Mouse (Mus musculus) kidney, postnatal 0 days (tissue): Measurements from ENCODE around the gene 6330409D20Rik. TPM values are rescaled to one million over a fixed set of nuclear protein-coding genes. Genes with fewer than 3 reads are reported as not detected.

ENCODE experiments used
- ATAC-seq: fragments of 200-750 bp; cut with Nextera tagmentation; replicated peaks from 2 replicates; pipeline ENCODE4 v1.8.0; 2017; ENCODE audit warnings: low read depth, moderate number of reproducible peaks, moderate TSS enrichment, moderate library complexity; ENCODE audit not compliant: low FRiP score
- DNase-seq: peaks from one replicate; pipeline ENCODE4 v3.0.0-alpha.2; 2016; ENCODE audit warnings: low spot score
- H3K27ac ChIP-seq: fragments of 300-500 bp; sonication (generic); 2 replicates; pipeline ENCODE4 v1.5.1; 2014; ENCODE audit warnings: mild to moderate bottlenecking
- H3K27me3 ChIP-seq: fragments of 300-500 bp; sonication (generic); 2 replicates; pipeline ENCODE4 v1.6.1; 2014; ENCODE audit warnings: low read length, mixed read lengths; ENCODE audit not compliant: insufficient read depth
- H3K36me3 ChIP-seq: fragments of 300-500 bp; sonication (generic); 2 replicates; pipeline ENCODE4 v1.6.1; 2014; ENCODE audit warnings: low read length, mixed read lengths; ENCODE audit not compliant: insufficient read depth
- H3K4me1 ChIP-seq: fragments of 300-500 bp; sonication (generic); replicated peaks from 2 replicates; pipeline ENCODE4 v1.6.1; 2014; ENCODE audit warnings: antibody characterized with exemption, low read length, mixed read lengths; ENCODE audit not compliant: insufficient read depth
- H3K4me2 ChIP-seq: fragments of 300-500 bp; sonication (generic); 2 replicates; pipeline ENCODE4 v1.6.1; 2014; ENCODE audit warnings: mild to moderate bottlenecking, low read length, moderate library complexity, mixed read lengths
- H3K4me3 ChIP-seq: fragments of 300-500 bp; sonication (generic); replicated peaks from 2 replicates; pipeline ENCODE4 v1.5.1; 2014; ENCODE audit warnings: low read depth, low read length
- H3K9ac ChIP-seq: fragments of 300-500 bp; sonication (generic); 2 replicates; pipeline ENCODE4 v1.6.1; 2014; ENCODE audit warnings: low read depth, low read length
- H3K9me3 ChIP-seq: fragments of 300-500 bp; sonication (generic); replicated peaks from 2 replicates; pipeline ENCODE4 v1.6.1; 2016; ENCODE audit warnings: low read length, inconsistent platforms, mixed read lengths
- CTCF ChIP-seq: IDR thresholded peaks from 2 replicates; pipeline ENCODE4 v1.5.1; 2016; ENCODE audit warnings: antibody characterized with exemption, low read depth, mild to moderate bottlenecking, moderate library complexity
- WGBS: fragments of 180-500 bp; shearing (Covaris S2); extraction: QIAGEN DNeasy Blood & Tissue Kit; methylation state at CpG from one replicate; pipeline ENCODE4 v1.1.7; 2014; 5-methylcytosine and 5-hydroxymethylcytosine counted together
- polyA plus RNA-seq: library from polyadenylated mRNA; unstranded; fragments of >200 nt; fragmentation: Nextera tagmentation; extraction: Ambion mirVana; gene quantifications from 2 replicates; pipeline ENCODE4 v1.2.1, GENCODE M21; 2015

6330409D20Rik gene
- polyA plus RNA-seq, 1 experiment from 2014 or later = not detected

DNA sequence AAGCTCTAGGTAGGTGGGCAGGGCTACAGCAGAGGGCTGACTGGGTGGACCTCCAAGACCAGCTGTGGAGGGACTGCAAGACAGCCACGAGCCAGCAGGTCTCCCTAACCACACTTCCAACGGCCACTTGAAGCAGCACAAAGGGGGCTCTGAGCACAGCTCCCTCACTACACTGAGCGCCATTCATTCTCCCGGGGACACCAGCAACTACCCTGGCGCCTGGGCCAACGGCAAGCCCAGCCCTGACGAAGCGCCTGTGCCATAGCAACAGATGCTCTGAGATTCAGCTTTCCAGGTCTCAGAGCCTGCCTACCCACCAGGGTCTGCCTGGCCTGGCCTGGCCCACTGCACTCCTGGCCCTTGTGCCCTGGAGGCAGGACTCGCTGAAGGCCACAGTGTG, 22.1 kb downstream of the 6330409D20Rik start:
- Histone ChIP-seq H3K27me3 (no peaks in the 10 kb centered on the region), H3K4me1 (peaks cover 8% of the 10 kb centered on the region; the same call in 1 of the 2 replicates), H3K4me3 (no peak overlapping the region), H3K36me3 (no peaks in the 10 kb centered on the region), H3K27ac (no peak overlapping the region), H3K9me3 (no peaks in the 10 kb centered on the region), H3K9ac (no peak overlapping the region), H3K4me2 (no peak overlapping the region)
- no peak for DNase-seq
- TF ChIP-seq CTCF = no peak
- ATAC-seq = no peak
- WGBS = 62% methylated on average over 9 of the region's 9 CpGs

DNA sequence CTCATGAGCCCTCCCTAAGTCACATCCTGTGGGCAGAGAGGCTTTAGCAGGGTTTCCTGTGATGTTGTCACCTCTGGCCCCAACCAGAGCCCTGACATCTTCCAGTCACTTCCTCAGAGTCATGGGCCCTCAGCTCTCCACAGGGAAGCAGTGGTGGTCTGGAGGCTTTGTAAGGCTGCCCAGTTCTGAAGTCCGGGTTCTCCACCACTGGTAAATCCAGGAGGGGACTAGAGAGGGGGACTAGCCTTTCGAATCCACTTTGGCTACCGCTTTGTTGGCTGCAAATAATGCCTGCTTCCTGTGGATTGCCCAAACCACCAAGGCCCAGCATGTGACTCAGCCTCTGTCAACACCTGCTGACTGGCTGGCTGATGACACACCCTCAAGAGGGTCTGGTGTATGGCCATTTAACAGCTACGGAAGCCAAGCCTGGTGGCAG, 25.8 kb downstream of the 6330409D20Rik start:
- no peak for ATAC-seq
- TF ChIP-seq CTCF = no peak; the same call in 1 of the 2 replicates
- 65% methylated on average over 4 of the region's 4 CpGs for WGBS
- Histone ChIP-seq H3K27me3 (no peaks in the 10 kb centered on the region), H3K9ac (0 out of 2 replicates have a peak overlapping the region, but pooled peaks have one; percentile 23), H3K36me3 (peaks cover 5% of the 10 kb centered on the region; the same call in 1 of the 2 replicates), H3K27ac (peak overlapping the region; percentile 76), H3K4me1 (peaks cover 4% of the 10 kb centered on the region), H3K9me3 (no peaks in the 10 kb centered on the region), H3K4me2 (no peak overlapping the region), H3K4me3 (no peak overlapping the region)
- DNase-seq = peak; percentile 42

DNA sequence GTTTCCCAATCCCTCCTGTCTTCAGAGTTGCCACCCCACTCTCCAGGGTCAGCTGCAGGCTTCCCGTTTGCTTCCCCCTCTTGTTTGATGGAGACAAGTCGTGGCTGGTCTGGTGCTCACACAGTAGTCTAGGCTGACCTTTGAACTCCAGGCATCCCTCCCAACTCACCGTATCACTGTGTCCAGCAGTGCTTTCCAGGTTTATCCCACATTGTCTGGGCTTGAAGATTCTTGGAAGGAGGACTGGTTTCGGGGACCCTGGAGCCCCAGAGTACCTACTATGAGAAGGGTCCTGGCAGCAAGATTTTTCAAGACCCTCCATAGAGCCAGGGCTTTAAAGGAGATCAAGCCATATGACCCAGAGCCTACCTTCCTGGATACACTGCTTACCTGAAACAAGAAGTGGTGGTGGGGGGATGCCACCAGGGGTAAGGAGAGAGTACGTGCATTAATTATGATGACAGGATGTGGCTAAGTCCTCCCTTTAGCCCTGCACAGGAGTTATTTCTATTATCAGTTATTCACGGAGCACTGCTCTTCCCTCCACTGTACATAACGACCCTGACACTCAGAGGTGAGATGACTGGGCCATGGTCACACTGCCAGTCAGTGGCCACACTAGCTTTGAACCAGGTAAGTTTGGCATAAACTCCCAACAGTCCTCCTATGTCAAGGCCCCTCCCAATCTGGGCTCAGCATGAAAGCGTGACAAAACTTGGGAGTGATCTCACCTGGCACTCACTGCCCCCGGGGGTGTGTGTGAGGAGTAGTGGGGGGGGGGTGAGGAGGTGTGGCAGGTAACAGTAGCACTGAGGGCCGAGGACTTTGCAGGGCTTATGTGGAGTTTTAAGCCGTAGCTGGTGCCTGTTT, 26.5 kb downstream of the 6330409D20Rik start:
- TF ChIP-seq CTCF = no peak
- ATAC-seq = no peak
- Histone ChIP-seq H3K9me3 (no peaks in the 10 kb centered on the region), H3K4me1 (peaks cover 4% of the 10 kb centered on the region), H3K9ac (peak overlapping the region; percentile 43; the same call in 1 of the 2 replicates), H3K4me2 (no peak overlapping the region), H3K27me3 (no peaks in the 10 kb centered on the region), H3K4me3 (no peak overlapping the region), H3K27ac (peak overlapping the region; percentile 98), H3K36me3 (peaks cover 11% of the 10 kb centered on the region)
- WGBS = 44% methylated on average over 11 of the region's 11 CpGs
- no peak for DNase-seq

DNA sequence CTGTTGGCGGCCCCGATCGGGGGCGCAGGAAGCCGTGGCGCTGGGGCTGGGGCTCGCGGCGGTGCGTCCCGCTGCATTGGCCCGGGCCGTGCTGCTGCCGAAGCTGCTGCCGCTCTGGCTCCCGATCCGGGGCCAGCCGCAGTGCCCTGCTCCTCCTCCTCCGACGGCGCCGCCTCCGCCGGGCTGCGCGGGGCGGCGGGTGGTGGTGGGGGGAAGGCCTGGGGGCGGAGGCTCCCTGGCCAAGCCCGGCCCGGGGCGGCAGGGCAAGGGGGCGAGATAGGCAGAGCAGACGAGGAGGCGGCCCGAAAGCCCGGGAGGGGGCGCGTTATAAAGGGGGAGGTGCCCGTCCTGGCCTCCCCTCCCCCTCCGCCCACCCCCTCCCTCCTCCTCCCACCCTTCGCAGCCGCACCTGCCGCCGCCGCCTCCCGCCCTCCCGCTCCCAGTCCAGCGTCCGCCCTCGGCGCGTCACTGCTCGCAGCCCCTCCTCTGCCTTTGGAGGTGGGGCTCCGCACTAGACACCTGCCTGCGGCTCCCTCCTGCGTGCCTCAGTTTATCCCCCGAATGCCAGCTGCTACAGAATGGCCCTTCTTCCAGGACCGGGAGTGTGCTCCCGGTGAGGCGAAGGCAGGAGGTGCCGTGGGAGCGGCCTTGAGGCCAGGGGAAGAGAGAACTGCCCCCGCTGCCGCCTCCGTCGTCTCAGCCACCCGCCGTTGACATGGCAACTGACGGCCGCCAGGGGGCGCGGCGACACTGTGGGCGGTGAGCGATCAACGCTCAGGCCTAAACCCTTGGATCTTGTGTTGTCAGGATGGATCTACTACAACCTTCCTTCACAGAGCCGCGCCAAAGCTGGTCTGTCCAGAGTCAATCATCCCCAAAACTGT, 27.6 kb downstream of the 6330409D20Rik start, which contains the start of gene Cdk9:
TSS of gene Cdk9 (minus strand) at position 143 of the 884 bp plus-strand sequence.
- Histone ChIP-seq H3K9ac (peak within 1 kb of the TSS; percentile 91), H3K4me1 (peaks cover 4% of the 10 kb centered on the region), H3K27ac (peak within 1 kb of the TSS; percentile 98), H3K4me2 (peak within 1 kb of the TSS; percentile 81), H3K27me3 (no peaks in the 10 kb centered on the region), H3K9me3 (no peaks in the 10 kb centered on the region), H3K4me3 (peak within 1 kb of the TSS; percentile 87), H3K36me3 (peaks cover 18% of the 10 kb centered on the region)
- ATAC-seq (peak; percentile 89), DNase-seq (peak; percentile 93)
- under 1% methylated on average over 51 of the region's 79 CpGs for WGBS
- TF ChIP-seq CTCF = peak; percentile 99

DNA sequence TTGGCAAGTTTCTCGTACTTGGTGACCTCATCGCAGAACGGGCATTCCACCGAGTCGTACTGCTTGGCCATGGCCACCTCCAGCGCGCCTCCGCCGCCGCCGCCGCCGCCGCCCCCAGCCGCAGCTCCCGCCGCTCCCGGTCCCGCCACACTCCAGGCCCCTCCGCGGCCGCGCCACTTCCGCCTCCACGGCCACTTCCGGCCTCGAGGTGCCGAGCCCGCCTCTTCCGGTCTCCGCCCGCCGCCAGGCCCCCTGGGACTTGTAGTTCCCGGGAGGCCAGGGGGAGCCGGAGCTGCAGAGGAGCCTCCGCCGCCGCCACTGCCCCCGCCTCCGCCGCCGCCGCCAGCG, 28.3 kb downstream of the 6330409D20Rik start:
- ATAC-seq = peak; percentile 88
- H3K9me3 ChIP-seq = no peaks in the 10 kb centered on the region
- peak overlapping the region; percentile 91 for H3K9ac ChIP-seq
- H3K36me3 ChIP-seq = peaks cover 23% of the 10 kb centered on the region
- peak; percentile 95 for DNase-seq
- H3K27ac ChIP-seq = peak overlapping the region; percentile 98
- H3K4me2 ChIP-seq = peak overlapping the region; percentile 81
- H3K27me3 ChIP-seq = no peaks in the 10 kb centered on the region
- H3K4me3 ChIP-seq = peak overlapping the region; percentile 87
- WGBS = 0% methylated on average over 43 of the region's 44 CpGs
- peaks cover 4% of the 10 kb centered on the region for H3K4me1 ChIP-seq
- TF ChIP-seq CTCF = no peak

DNA sequence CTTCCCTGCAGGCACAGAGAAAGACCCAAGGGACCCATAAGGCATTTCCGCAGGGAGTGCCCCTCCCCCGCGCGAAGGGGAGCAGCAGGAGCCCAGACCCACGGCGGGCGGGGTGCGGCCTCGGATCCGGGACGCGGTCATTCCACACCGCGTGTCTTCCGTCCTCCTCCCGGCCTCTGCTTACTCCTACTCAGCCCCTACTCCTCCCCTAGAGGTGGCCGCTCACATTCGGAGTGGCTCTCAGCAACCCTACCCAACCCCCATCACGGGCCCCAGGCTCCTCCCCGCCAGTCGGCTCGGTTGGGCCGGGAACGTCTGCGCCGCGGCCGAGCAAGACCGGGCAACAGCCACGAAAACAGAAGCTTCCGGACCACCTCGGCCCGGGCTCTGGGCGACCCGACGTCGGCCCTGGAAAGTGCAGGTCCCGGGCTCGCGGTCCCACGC, 28.7 kb downstream of the 6330409D20Rik start:
- under 1% methylated on average over 41 of the region's 41 CpGs for WGBS
- Histone ChIP-seq H3K9me3 (no peaks in the 10 kb centered on the region), H3K36me3 (peaks cover 26% of the 10 kb centered on the region), H3K27me3 (no peaks in the 10 kb centered on the region), H3K4me3 (peak overlapping the region; percentile 87), H3K9ac (peak overlapping the region; percentile 91), H3K4me1 (peaks cover 4% of the 10 kb centered on the region), H3K4me2 (peak overlapping the region; percentile 65), H3K27ac (peak overlapping the region; percentile 98)
- DNase-seq (peak; percentile 80), ATAC-seq (peak; percentile 52)
- TF ChIP-seq CTCF = peak; percentile 15; the same call in 1 of the 2 replicates
